Mouse (Mus musculus) adrenal gland, postnatal 36 days (tissue): ENCODE data around the gene Disp2. TPM values are rescaled to one million over a fixed set of nuclear protein-coding genes. Genes with fewer than 3 reads are reported as not detected.
A peak's percentile ranks its signal among the peaks of the same experiment; 100 is the strongest.

ENCODE experiments used
- DNase-seq, 2 experiments: peaks; one replicate each; pipeline ENCODE4 v3.0.0; 2021; ENCODE audit warnings: mixed read lengths in 1 of 2
- long read RNA-seq, 2 experiments: library from polyadenylated mRNA; stranded (forward); transcript quantifications; one replicate each; pipeline ENCODE4 v2.0.0; 2021; ENCODE audit warnings: borderline sequencing depth in 2 of 2
- total RNA-seq, 2 experiments: library from RNA; stranded (reverse); gene quantifications; 2 replicates each; pipeline ENCODE4 v1.2.3; 2021

Gene Disp2
- total RNA-seq, result 10 to 100 TPM; 20.6 to 26.4 TPM
- long read RNA-seq, experiment 1, partial matches to known transcripts, result 0 of 6 reads
- long read RNA-seq, experiment 1, other reads (novel, unspliced or antisense), result 6 of 6 reads
- long read RNA-seq, experiment 2, full-length matches to known transcripts, result 2 of 4 reads
- long read RNA-seq, experiment 2, partial matches to known transcripts, result 0 of 4 reads
- long read RNA-seq, experiment 2, other reads (novel, unspliced or antisense), result 2 of 4 reads

- peak; percentile 96 to 97 for DNase-seq
Observed at GRCm38 (mm10) chr2:118779504-118780480, at the start of gene Disp2. Gene Disp2 (plus strand): TSS chr2:118779719.

DNA sequence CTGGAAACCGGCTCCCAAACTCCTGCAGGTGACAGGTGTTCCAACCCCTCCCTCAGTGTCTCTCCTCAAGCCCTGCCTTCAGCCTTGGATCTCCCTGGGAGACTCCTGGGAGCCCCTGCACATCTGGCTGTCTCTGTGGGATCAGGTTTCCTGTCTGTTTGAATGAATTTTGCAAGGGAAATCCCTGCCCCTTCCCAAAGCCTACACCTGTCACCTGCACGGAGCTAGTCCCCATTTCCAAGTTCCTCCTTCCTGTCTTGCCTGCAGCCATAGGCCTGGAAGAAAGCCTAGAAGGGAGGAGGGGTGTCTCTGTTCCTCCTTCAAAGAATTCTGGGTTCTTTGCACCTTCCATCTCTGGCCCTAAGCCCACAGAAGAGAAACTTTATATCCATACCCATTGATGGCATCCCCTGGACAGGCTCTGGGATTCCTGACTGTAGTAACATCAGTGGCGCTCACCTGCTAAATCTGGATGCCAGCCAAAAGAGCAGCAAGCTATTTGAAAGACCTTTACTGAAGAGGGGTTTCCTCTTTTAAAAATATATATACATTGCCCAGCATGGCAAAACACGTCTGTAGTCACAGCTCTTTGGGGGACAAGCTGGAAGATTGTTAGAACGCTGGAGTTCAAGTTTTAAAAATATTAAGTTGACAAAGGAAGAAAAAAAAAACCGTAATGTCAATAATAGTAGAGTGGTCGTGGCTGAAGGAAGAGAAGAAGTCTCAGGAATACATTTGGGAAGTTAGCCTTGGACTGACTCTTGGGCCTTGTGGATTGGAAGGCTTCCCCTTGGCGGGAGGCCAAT is 49.5 kb upstream of the Disp2 start:
- DNase-seq, result no peak

GRCm38 (mm10) chr2:118730622-118730915 is 49.0 kb upstream of the Disp2 start:
- peak; percentile 87 to 91 for DNase-seq

DNA sequence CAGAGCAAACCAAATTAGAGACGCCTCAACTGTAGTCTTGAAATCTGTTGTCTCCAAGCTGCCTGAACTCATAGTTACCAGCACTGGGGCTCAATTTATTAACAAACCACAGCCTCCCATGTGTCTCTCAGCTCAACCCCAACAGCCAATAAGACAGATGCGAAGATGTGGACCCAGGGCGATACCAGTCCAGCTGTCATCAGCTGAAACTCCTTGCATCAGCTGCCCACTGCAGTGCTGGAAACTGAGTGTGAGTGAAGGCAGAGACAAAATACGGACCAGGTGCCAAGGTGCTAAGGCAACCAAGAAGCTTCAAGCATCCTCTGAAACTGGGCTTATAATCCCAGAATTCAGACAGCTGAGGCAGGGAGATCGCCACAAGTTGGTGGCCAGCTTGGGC is 47.5 kb upstream of the Disp2 start:
- no peak for DNase-seq

DNA sequence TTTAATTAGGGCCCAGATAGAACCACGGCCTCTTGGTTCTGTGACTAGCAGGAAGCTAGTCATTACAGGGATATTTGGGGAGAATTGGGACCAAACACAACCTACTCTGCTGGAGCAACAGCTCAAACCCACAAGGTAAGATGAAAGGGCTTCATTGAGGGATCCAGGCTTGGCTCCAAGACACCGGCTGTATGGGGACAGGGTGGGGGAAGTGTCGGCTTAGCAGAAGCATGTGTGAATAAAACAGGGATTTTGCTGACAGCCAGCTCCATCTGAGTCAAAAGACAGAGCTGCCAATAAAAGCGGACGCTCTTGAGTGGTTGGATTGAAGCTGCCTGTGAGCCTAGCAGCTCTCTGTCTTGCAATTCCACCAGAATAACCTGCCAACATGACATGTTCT is 46.2 kb upstream of the Disp2 start:
- no peak for DNase-seq

DNA sequence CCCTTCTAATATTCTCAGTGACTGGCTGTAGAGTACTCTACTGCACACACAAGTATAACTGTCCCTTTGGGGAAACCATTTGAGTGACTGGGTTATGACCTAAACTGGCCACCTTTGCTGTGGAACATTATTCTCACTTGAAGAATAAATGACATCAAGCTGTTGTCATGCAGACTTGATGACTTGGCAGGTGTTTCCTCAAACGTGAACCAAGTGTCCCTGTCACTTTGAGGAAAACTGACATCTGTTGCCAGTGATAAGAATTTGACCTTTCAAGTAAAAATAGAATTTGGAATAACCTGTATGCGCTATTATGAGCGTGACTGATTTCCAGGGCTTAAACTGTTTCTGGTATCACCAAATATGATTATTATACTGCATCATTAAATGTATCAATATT is 39.2 kb upstream of the Disp2 start:
- no peak for DNase-seq

DNA sequence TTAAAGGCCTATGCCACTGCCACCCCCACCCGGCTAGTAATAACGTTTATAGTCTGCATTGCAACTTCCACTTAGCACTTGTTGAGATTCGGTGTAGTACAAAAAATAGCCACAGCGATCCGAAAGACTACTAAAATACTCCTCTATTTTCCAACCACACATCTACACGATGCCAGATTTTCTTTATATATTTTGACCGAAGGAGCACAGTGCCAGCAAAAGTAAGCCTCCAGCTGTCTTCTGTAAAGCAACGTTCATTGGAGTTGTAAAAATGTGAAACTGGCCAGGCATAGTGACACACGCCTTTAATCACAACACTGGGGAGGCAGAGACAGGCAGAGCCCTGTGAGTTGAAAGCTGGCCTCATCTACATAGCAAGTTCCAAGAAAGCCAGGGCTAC is 38.3 kb upstream of the Disp2 start:
- no peak for DNase-seq

- peak in 1 of 2 experiments; percentile 58 for DNase-seq
Observed at GRCm38 (mm10) chr2:118743261-118743943, 36.1 kb upstream of the Disp2 start.

GRCm38 (mm10) chr2:118744621-118745020 is 34.9 kb upstream of the Disp2 start:
- no peak for DNase-seq

GRCm38 (mm10) chr2:118745232-118745884 is 34.2 kb upstream of the Disp2 start, which contains the start of gene Inafm2:
Gene Inafm2 (plus strand): TSS chr2:118745758.
- DNase-seq, result peak; percentile 96 to 97

DNA sequence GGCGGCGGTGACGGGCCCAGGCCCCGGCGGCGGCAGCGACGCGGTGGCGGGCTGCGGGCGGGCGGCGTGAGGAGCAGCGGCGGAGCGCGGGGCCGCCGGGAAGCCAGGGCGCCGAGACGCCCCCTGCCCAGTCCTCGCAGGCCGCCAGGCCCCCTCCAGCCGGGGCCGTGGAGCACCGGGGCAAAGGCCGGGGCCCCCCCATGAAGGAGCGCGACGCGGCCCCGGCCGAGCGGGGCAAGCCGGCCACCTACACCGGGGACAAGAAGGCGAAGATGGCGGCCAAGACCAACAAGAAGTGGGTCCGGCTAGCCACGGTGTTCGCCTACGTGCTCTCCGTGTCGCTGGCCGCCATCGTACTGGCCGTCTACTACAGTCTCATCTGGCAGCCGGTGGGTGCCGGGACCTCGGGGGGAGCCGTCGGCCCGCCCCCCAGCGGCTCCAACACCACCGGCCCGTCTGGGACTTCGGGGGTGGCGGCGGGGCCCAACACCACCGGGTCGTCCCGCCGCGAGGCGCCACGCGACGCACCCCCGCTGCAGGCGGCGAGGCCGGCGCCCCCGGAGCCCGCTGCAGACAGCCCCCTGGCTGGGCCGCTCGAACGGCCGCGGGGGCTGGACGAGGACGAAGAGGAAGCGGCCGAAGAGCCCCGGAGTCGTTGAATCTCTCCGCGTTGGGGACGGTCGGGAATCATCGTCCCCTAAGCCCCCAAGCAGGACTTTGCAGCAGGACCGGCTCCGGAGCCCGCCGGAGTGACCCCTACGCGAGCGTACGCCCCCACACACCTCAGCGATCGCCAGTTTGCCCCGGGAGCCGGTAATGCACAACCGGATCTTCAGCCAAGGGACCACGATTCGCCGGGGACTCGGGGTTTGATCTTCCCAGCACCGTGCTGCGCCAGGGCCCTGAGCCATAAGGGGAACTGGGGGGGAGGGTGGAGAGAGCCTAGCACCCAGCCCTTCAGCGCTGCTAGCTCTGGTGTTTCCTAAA is 33.3 kb upstream of the Disp2 start:
- peak; percentile 42 to 54 for DNase-seq

DNA sequence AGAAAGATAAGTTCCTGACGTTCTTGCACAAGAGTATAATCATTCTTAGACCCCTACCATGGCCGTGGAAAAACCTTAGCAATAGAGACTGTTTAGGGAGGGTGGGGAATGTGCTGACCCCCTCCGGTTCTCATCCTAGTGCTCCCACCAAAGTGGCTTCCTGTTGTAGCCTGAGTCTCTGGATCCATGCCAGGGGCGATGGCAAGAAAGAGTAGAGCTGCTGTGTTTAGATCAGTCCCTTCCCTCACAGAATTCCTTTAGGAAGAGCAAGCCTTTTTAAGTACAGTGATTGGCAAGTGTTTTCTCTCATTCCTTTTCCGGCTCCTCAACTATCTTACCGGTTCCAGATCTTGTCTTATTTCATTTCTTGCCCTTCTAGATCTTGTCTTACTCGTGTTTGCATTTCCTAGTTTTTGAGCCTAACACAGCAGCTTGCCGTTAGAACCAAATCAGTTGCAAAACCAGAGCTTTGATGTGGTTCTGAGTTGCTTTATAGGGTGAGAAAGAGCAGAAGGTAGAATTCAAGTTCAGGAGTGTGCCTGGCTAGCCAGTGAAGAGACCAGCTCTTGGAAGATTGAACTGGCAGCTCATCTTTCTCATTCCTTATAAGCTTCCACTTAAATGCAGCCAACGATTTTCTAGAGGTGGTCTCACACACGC is 32.1 kb upstream of the Disp2 start:
- peak in 1 of 2 experiments; percentile 62 for DNase-seq

DNA sequence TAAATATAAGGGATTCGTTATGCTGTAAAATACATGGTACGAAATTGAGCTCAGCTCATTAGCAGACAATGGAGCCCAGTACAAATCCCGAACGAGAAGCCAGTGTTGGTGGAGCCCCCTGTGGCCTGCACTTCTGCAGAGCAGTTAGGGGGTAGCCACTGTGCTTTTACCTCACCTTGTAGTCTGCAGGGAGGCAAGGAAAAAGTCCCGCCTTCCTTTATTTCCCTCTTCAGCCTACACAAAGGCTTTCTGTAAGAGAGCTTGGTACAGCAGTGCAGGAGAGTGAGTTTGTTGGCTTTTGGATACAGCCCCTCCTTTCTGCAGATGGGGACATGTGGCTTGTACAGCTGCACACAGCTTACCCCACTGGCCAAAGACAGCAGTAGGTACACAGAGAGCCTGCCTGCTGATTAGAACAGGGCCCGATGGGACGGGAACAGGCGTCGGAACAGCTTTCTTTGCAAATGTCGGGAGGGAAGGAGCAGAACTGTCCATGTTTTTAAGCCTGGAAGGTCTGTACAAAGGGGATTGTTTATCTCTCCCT is 30.1 kb upstream of the Disp2 start:
- DNase-seq, result no peak

DNA sequence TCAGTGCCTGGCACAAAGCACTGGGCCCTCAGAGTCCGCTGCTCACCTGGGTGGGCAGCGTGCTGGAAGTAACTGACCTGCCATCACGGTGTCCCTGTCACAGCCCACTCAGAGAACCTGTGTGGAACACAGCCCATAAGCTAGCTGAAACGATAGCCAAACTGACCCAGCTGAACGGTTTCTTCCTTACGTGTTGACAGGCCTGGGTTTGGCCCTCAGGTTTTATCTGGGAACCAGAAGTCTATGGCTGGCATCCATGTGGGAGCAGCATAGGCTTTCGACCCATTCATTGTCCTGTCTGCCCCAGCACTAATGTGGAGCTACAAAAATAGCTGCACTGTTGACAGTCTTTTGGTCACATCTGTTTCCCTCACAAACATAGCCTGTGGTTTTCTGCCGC is 29.0 kb upstream of the Disp2 start:
- no peak for DNase-seq

DNA sequence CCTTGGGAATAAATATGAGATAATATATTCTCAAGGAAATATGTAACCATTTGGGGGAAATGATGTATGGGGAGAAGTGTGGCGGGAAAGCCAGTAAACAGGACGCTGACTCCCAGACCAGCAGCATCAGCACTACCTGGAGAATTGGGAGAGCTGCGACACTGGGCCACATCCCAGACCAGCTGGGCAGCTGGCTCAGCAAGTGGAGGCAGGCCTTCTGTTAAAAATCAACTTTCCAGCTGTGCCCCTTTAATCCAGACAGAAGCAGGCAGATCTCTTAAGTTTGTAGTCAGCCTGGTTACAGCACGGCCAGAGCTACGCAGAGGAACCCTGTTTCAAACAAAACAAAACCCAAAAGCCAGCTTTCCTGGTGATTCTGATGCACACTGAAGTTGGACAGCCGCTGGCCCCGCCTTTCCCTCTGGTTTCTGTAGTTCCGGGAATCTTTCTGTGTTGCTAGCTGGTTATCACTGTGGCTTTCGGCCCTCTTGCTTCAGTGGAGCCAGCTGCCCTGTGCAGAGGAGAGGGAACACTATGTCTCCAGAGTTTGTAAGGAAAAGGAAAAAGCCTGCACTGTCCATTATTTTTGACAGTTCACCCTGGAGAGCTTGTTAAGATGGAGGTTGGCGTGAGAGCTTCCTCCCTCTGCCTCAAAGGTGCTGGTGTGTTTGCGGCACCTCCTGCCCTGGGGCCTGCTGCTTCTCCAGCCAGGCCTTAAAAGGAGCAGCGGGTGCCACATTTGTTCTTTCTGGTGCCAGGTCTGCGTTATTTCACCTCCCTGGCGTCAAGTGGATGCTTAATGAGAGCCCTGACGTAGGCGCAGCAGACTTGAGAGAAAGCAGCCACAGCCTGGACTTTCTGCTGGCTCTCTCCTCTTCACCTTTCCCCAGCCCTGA is 27.4 kb upstream of the Disp2 start:
- DNase-seq, result no peak

DNA sequence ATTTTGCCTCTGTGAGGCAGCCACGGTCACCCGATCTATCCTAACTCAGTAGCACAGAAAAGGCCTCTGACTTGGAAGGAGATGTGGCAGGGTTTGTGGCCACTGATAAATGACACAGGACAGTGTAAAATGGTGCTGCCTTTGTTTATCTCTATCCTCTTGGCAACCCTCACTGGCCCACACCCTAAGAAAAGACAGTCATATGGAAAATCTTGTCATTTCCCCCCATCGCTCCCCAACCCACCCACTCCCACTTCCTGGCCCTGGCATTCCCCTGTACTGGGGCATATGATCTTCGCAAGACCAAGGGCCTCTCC is 26.8 kb upstream of the Disp2 start:
- DNase-seq, result no peak

DNA sequence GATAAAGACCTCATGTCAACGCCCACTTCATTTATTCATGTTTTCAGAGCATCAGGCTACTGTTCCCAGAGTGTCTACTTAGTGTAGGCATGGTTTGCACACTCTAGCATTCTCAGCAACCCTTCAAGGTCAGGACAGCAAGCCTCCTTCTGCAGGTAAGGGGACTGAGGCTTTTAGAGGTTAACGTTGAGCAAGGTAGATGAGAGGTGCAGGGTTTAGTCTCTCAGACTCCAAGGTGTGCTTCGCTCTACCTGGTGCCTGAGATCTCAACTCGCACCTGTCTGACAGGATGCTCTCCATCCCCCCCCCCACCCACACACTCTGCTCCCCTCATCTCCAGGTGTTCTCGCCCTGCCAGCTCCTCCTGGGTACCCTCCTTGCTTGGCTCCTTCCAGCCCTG is 25.4 kb upstream of the Disp2 start:
- DNase-seq, result no peak

GRCm38 (mm10) chr2:118755407-118755806 is 24.1 kb upstream of the Disp2 start:
- DNase-seq, result no peak
